Mouse (Mus musculus): ENCODE data around the gene Fam78a.

DNA sequence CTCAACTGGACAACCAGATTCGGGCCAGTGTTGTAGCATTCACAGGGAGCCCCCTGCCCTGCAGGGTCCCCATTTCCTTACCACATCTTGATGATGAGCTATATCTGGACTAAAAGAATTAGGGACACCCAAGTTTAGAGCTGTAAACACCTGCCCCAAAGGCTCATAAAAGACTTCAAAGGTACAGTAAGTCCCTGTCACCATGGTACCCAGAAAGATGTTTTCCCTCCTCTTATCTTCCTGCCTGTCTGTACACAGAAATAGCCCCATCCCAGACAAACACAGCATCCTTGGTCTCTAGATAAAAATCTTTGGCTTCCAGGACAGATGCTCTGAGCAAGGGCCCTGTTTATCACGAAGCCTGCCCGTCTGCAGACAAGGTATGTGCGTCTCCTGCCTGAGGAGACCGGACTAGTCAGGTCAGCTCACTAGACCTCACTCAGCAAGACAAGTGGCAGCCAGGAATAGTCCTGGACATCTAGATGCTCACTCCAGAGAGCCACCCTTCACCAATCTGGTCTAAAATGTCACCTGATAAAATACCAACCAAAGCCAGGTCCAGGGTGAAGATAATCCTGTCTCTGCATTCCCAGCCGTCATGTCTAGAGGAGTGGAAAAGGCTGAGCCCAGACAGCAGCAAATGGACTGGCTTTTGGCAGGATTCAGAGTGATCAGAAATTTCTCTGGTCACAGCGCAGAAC, 21.1 kb downstream of the Fam78a start:
- TF ChIP-seq CTCF (IDR thresholded peaks at IDR 0.05; ENCODE audit: low read depth) = no peak
- TF ChIP-seq EP300 (IDR thresholded peaks at IDR 0.05; ENCODE audit: low read depth) = no peak

All from liver, postnatal 0 days (tissue).